Mouse (Mus musculus) MEL (cell line): ENCODE measurements at regions not wholly inside any gene's neighbourhood (a gene's known extent, or its start where the extent isn't known, plus 50 kb on each side); places are given as distances from the start of the nearest gene placed in this dataset.

Experiments
- DNase-seq: peaks from one replicate; pipeline ENCODE4 v3.0.0; 2011; ENCODE audit warnings: low read depth, low spot score
- H3K27ac ChIP-seq: 2 replicates; pipeline ENCODE4 v1.5.1; 2012; ENCODE audit warnings: low read depth, mild to moderate bottlenecking, control low read depth, low read length, moderate library complexity; ENCODE audit not compliant: control insufficient read depth
- H3K27me3 ChIP-seq, 2 experiments: fragments of 150-350 bp in 1 of 2; sonication (generic) in 1 of 2; 2 replicates each; pipeline ENCODE4 v1.6.1; 2012; ENCODE audit warnings: low read length in 2 of 2, mild to moderate bottlenecking in 2 of 2, improper control_type of control experiment in 1 of 2, moderate library complexity in 1 of 2; ENCODE audit not compliant: insufficient read depth in 2 of 2, control insufficient read depth in 1 of 2
- H3K36me3 ChIP-seq, 2 experiments: 2 replicates each; pipeline ENCODE4 v1.6.1; 2012 to 2014; ENCODE audit warnings: low read length in 2 of 2, improper control_type of control experiment in 1 of 2, inconsistent platforms in 1 of 2, mild to moderate bottlenecking in 1 of 2; ENCODE audit not compliant: insufficient read depth in 2 of 2, control insufficient read depth in 1 of 2
- H3K4me1 ChIP-seq, 2 experiments: fragments of 150-350 bp in 1 of 2; sonication (generic) in 1 of 2; 2 replicates each; pipeline ENCODE4 v1.6.1; 2012; ENCODE audit warnings: low read length in 2 of 2, improper control_type of control experiment in 1 of 2, mild to moderate bottlenecking in 1 of 2; ENCODE audit not compliant: insufficient read depth in 2 of 2, control insufficient read depth in 1 of 2
- H3K4me3 ChIP-seq, 2 experiments: fragments of 150-350 bp in 1 of 2; sonication (generic) in 1 of 2; 2 replicates each; pipeline ENCODE4 v1.5.1; 2012; ENCODE audit warnings: low read depth in 2 of 2, low read length in 2 of 2, mild to moderate bottlenecking in 2 of 2, moderate library complexity in 2 of 2, control low read depth in 1 of 2, improper control_type of control experiment in 1 of 2; ENCODE audit not compliant: control insufficient read depth in 1 of 2, insufficient read depth in 1 of 2
- H3K79me2 ChIP-seq: 2 replicates; pipeline ENCODE4 v1.6.1; 2012; ENCODE audit warnings: mild to moderate bottlenecking, low read length, moderate library complexity; ENCODE audit not compliant: control insufficient read depth, poor library complexity, insufficient read depth
- H3K9ac ChIP-seq: 2 replicates; pipeline ENCODE4 v1.6.1; 2012; ENCODE audit warnings: low read depth, mild to moderate bottlenecking, control low read depth, low read length, moderate library complexity; ENCODE audit not compliant: control insufficient read depth, poor library complexity, severe bottlenecking
- H3K9me3 ChIP-seq: fragments of 150-350 bp; sonication (generic); replicated peaks from 2 replicates; pipeline ENCODE4 v1.6.1; 2012; ENCODE audit warnings: mild to moderate bottlenecking, low read length, improper control_type of control experiment, moderate library complexity; ENCODE audit not compliant: insufficient read depth
- BHLHE40 ChIP-seq: IDR thresholded peaks from 2 replicates; pipeline ENCODE4 v1.6.1; 2012; ENCODE audit warnings: low read depth, mild to moderate bottlenecking, inconsistent platforms, low read length, improper control_type of control experiment, borderline replicate concordance
- CTCF ChIP-seq, 3 experiments: IDR thresholded peaks in 2 of 3; conservative IDR thresholded peaks in 1 of 3; 2 replicates each; pipeline ENCODE4 v1.5.1; 2011 to 2012; ENCODE audit warnings: low read length in 3 of 3, low read depth in 2 of 3, mild to moderate bottlenecking in 2 of 3, improper control_type of control experiment in 1 of 3, inconsistent platforms in 1 of 3, mixed read lengths in 1 of 3, moderate library complexity in 1 of 3; ENCODE audit not compliant: control insufficient read depth in 1 of 3, insufficient read depth in 1 of 3, poor library complexity in 1 of 3, severe bottlenecking in 1 of 3
- E2F4 ChIP-seq: IDR thresholded peaks from 2 replicates; pipeline ENCODE4 v1.6.1; 2011; ENCODE audit warnings: low read depth, low read length, improper control_type of control experiment, borderline replicate concordance
- ELF1 ChIP-seq: IDR thresholded peaks from 2 replicates; pipeline ENCODE4 v1.6.1; 2014; ENCODE audit warnings: low read depth, mild to moderate bottlenecking, inconsistent platforms, low read length, improper control_type of control experiment, moderate library complexity
- ETS1 ChIP-seq: IDR thresholded peaks from 2 replicates; pipeline ENCODE4 v1.6.1; 2012; ENCODE audit warnings: low read depth, mild to moderate bottlenecking, inconsistent platforms, low read length, improper control_type of control experiment, moderate library complexity
- GATA1 ChIP-seq: IDR thresholded peaks from 2 replicates; pipeline ENCODE4 v1.6.1; 2011; ENCODE audit warnings: low read depth, low read length, improper control_type of control experiment
- KAT2A ChIP-seq: conservative IDR thresholded peaks from 2 replicates; pipeline ENCODE4 v1.6.1; 2012; ENCODE audit warnings: low read depth, low read length, improper control_type of control experiment, inconsistent platforms
- MAFK ChIP-seq: IDR thresholded peaks from 2 replicates; pipeline ENCODE4 v1.6.1; 2011; ENCODE audit warnings: low read depth, mild to moderate bottlenecking, low read length, improper control_type of control experiment, borderline replicate concordance
- MAZ ChIP-seq: IDR thresholded peaks from 2 replicates; pipeline ENCODE4 v1.6.1; 2012; ENCODE audit warnings: low read depth, mild to moderate bottlenecking, inconsistent platforms, low read length, improper control_type of control experiment
- MYC ChIP-seq: IDR thresholded peaks from 2 replicates; pipeline ENCODE4 v1.6.1; 2011; ENCODE audit warnings: low read depth, mild to moderate bottlenecking, low read length, improper control_type of control experiment, moderate library complexity
- NELFE ChIP-seq: IDR thresholded peaks from 2 replicates; pipeline ENCODE4 v1.6.1; 2011; ENCODE audit warnings: low read depth, low read length, improper control_type of control experiment
- POLR2A ChIP-seq, 2 experiments: IDR thresholded peaks; 2 replicates each; pipeline ENCODE4 v1.6.1; 2011 to 2012; ENCODE audit warnings: low read length in 2 of 2, mild to moderate bottlenecking in 2 of 2, control low read depth in 1 of 2, improper control_type of control experiment in 1 of 2, low read depth in 1 of 2, moderate library complexity in 1 of 2; ENCODE audit not compliant: control insufficient read depth in 1 of 2, insufficient read depth in 1 of 2, poor library complexity in 1 of 2
- RAD21 ChIP-seq: IDR thresholded peaks from 2 replicates; pipeline ENCODE4 v1.6.1; 2011; ENCODE audit warnings: mild to moderate bottlenecking, low read depth, low read length, improper control_type of control experiment
- TAL1 ChIP-seq: IDR thresholded peaks from 2 replicates; pipeline ENCODE4 v1.6.1; 2012; ENCODE audit warnings: mild to moderate bottlenecking, inconsistent platforms, low read length, moderate library complexity, mixed read lengths
- TBP ChIP-seq: IDR thresholded peaks from 2 replicates; pipeline ENCODE4 v1.8.0; 2011; ENCODE audit warnings: low read depth, low read length, improper control_type of control experiment
- USF1 ChIP-seq: IDR thresholded peaks from 2 replicates; pipeline ENCODE4 v1.6.1; 2014; ENCODE audit warnings: low read depth, mild to moderate bottlenecking, inconsistent platforms, low read length, improper control_type of control experiment, moderate library complexity
- ZC3H11A ChIP-seq: IDR thresholded peaks from 2 replicates; pipeline ENCODE4 v1.6.1; 2012; ENCODE audit warnings: low read depth, mild to moderate bottlenecking, inconsistent platforms, low read length, improper control_type of control experiment
- ZMIZ1 ChIP-seq: IDR thresholded peaks from 2 replicates; pipeline ENCODE4 v1.6.1; 2012; ENCODE audit warnings: low read depth, mild to moderate bottlenecking, inconsistent platforms, low read length, improper control_type of control experiment, moderate library complexity

GRCm38 (mm10) chr4:49958275-49958674 is 112.7 kb upstream of the Grin3a start:
- H3K9me3 ChIP-seq, result no peaks in the 10 kb centered on the region
- DNase-seq, result peak; percentile 2
- TF ChIP-seq E2F4, result no peak
- peak in 1 of 3 experiments; percentile 9; a peak in 1 of 6 replicates for TF ChIP-seq CTCF (IDR thresholded peaks at IDR 0.05 in 2 of 3, conservative IDR thresholded peaks at IDR 0.05 in 1 of 3; ENCODE audit: control insufficient read depth in 1 of 3, insufficient read depth in 1 of 3, low read depth in 2 of 3, low read length in 3 of 3, poor library complexity in 1 of 3, severe bottlenecking in 1 of 3)
- TF ChIP-seq GATA1, result no peak
- no peak for TF ChIP-seq ZC3H11A
- TF ChIP-seq ETS1, result no peak
- no peak for TF ChIP-seq ZMIZ1
- no peak overlapping the region for H3K9ac ChIP-seq
- H3K4me1 ChIP-seq, result no peaks in the 10 kb centered on the region
- H3K27me3 ChIP-seq, result no peaks in the 10 kb centered on the region
- no peak overlapping the region for H3K4me3 ChIP-seq
- no peaks in the 10 kb centered on the region for H3K36me3 ChIP-seq
- H3K27ac ChIP-seq, result no peak overlapping the region
- no peaks in the 10 kb centered on the region for H3K79me2 ChIP-seq

GRCm38 (mm10) chr4:49956855-49957254 is 111.3 kb upstream of the Grin3a start:
- H3K79me2 ChIP-seq, result no peaks in the 10 kb centered on the region
- no peak for DNase-seq
- H3K4me3 ChIP-seq, result no peak overlapping the region

GRCm38 (mm10) chr4:49946306-49946705 is 100.8 kb upstream of the Grin3a start:
- H3K27ac ChIP-seq, result no peak overlapping the region
- H3K9ac ChIP-seq, result no peak overlapping the region
- no peak for DNase-seq
- TF ChIP-seq TAL1 (no peak), POLR2A (IDR thresholded peaks at IDR 0.05; ENCODE audit: control insufficient read depth in 1 of 2, insufficient read depth in 1 of 2, low read depth in 1 of 2, low read length in 2 of 2, poor library complexity in 1 of 2) (no peak), NELFE (no peak), GATA1 (no peak), MAFK (no peak), ELF1 (no peak), MYC (no peak), KAT2A (no peak)
- TF ChIP-seq, all 39 proteins: peak for 0
- Histone ChIP-seq H3K4me1 (no peaks in the 10 kb centered on the region), H3K4me3 (no peak overlapping the region), H3K9me3 (no peaks in the 10 kb centered on the region), H3K36me3 (no peaks in the 10 kb centered on the region), H3K27me3 (no peaks in the 10 kb centered on the region), H3K79me2 (no peaks in the 10 kb centered on the region)

More at GRCm38 (mm10) chr4:49956855-49957254, 111.3 kb upstream of the Grin3a start:
- Histone ChIP-seq H3K9ac (no peak overlapping the region), H3K4me1 (no peaks in the 10 kb centered on the region), H3K9me3 (no peaks in the 10 kb centered on the region), H3K27ac (no peak overlapping the region), H3K36me3 (no peaks in the 10 kb centered on the region), H3K27me3 (no peaks in the 10 kb centered on the region)
- TF ChIP-seq BHLHE40, result no peak
- TF ChIP-seq ELF1, result no peak
- no peak for TF ChIP-seq USF1
- no peak for TF ChIP-seq ETS1
- no peak for TF ChIP-seq MAZ
- TF ChIP-seq TBP, result no peak
- no peak for TF ChIP-seq CTCF (IDR thresholded peaks at IDR 0.05 in 2 of 3, conservative IDR thresholded peaks at IDR 0.05 in 1 of 3; ENCODE audit: control insufficient read depth in 1 of 3, insufficient read depth in 1 of 3, low read depth in 2 of 3, low read length in 3 of 3, poor library complexity in 1 of 3, severe bottlenecking in 1 of 3)
- TF ChIP-seq RAD21, result no peak
- no peak for TF ChIP-seq GATA1
- TF ChIP-seq E2F4, result no peak
